Mouse (Mus musculus) cerebellum, adult 2 months (tissue): ENCODE measurements around the gene Ak8. TPM values are rescaled to one million over a fixed set of nuclear protein-coding genes. Genes with fewer than 3 reads are reported as not detected.

Source experiments
- DNase-seq, 2 experiments: peaks; one replicate each; pipeline ENCODE4 v3.0.0; 2021
- H3K27ac ChIP-seq: fragments of 200-500 bp; 2 replicates; pipeline ENCODE4 v1.5.1; 2012; ENCODE audit warnings: low read length, control low read depth, inconsistent platforms; ENCODE audit not compliant: insufficient read depth
- H3K27me3 ChIP-seq: fragments of 200-500 bp; 2 replicates; pipeline ENCODE4 v1.6.1; 2012; ENCODE audit warnings: inconsistent platforms, mild to moderate bottlenecking, low read length, moderate library complexity; ENCODE audit not compliant: control insufficient read depth, insufficient read depth
- H3K4me1 ChIP-seq: fragments of 200-500 bp; 2 replicates; pipeline ENCODE4 v1.6.1; 2011; ENCODE audit warnings: low read length; ENCODE audit not compliant: control insufficient read depth, insufficient read depth
- H3K4me3 ChIP-seq: fragments of 200-500 bp; replicated peaks from 2 replicates; pipeline ENCODE3; 2011; ENCODE audit warnings: mild to moderate bottlenecking, low read depth, low read length, control low read depth; ENCODE audit not compliant: insufficient read depth
- CTCF ChIP-seq: fragments of 200-500 bp; IDR thresholded peaks from 2 replicates; pipeline ENCODE4 v1.5.1; 2011; ENCODE audit warnings: low read depth, mild to moderate bottlenecking, control low read depth, low read length, moderate library complexity, borderline replicate concordance; ENCODE audit not compliant: insufficient read depth
- POLR2A ChIP-seq: fragments of 200-500 bp; IDR thresholded peaks from 2 replicates; pipeline ENCODE4 v1.6.1; 2011; ENCODE audit warnings: low read length, control low read depth, borderline replicate concordance; ENCODE audit not compliant: insufficient read depth
- WGBS: fragments of 180-500 bp; shearing (Covaris S2); methylation state at CpG from one replicate; pipeline ENCODE4 v1.1.7; 2018; 5-methylcytosine and 5-hydroxymethylcytosine counted together
- polyA plus RNA-seq: library from polyadenylated mRNA; depleted of rRNA; stranded (reverse); fragments of >200 nt; gene quantifications from 2 replicates; pipeline ENCODE4 v1.2.3, GENCODE M21; 2012

Ak8 gene
- polyA plus RNA-seq, 1 experiment: 0.70 TPM

DNA sequence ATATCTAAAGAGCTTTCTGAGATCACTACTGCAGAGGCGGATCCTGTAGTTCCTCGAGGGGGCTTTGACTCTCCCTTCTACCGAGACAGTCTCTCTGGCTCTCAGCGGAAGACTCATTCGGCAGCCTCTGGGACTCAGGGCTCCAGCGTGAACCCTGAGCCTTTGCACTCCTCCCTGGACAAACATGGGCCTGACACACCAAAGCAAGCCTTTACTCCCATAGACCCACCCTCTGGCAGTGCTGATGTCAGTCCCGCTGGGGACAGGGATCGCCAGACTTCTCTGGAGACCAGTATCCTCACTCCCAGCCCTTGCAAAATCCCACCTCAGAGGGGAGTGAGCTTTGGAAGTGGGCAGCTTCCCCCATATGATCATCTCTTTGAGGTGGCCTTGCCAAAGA, 24.0 kb upstream of the Ak8 start:
- TF ChIP-seq POLR2A (no peak), CTCF (no peak)
- Histone ChIP-seq H3K4me1 (no peaks in the 10 kb centered on the region), H3K27ac (no peak overlapping the region), H3K4me3 (no peak overlapping the region), H3K27me3 (no peaks in the 10 kb centered on the region)
- 92% methylated on average over 8 of the region's 8 CpGs for WGBS
- DNase-seq: no peak

DNA sequence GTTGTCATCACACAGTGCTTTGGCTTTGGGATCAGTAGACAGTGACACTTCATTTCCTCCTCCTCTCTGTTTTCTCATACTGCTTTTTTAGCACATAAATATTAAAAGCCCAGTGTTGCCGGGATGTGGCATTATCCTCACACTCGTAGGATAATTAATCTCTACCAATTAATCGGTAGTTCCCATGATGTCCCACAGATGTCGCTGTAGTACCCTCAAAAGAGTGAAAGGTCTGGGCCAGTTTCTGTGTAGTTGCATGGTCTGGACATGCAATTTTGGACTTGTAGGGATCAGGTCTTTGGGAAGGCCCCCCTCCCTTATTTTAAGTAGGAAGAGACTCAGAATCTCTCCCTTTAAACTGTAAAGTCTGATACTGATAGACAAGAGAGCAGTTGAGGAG, 19.3 kb upstream of the Ak8 start:
- no peaks in the 10 kb centered on the region; the same call in 1 of the 2 replicates for H3K4me1 ChIP-seq
- no peak overlapping the region for H3K27ac ChIP-seq
- 13% methylated on average over 4 of the region's 4 CpGs for WGBS
- H3K4me3 ChIP-seq: no peak overlapping the region
- TF ChIP-seq CTCF (peak; percentile 39; the same call in 1 of the 2 replicates), POLR2A (no peak)
- H3K27me3 ChIP-seq: no peaks in the 10 kb centered on the region
- DNase-seq: no peak

DNA sequence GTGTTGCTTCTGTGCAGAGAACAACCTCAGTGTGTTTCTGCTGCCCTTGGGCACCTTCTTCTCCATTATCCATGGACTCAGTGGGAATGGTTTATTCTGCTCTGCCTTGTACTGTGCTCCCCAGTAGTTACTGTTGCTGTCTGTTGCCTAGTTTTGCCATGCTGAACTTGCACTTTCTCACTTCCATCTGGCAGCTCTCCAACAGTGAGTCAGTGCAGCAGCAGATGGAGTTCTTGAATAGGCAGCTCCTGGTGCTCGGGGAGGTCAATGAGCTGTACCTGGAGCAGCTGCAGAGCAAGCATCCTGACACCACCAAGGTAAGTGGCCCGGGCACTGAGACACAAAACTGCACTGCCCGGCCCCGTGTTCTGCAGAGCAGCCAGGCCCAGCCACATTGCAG, 18.2 kb upstream of the Ak8 start:
- Histone ChIP-seq H3K4me1 (no peaks in the 10 kb centered on the region; the same call in 1 of the 2 replicates), H3K27ac (no peak overlapping the region), H3K4me3 (no peak overlapping the region), H3K27me3 (no peaks in the 10 kb centered on the region)
- TF ChIP-seq CTCF (no peak), POLR2A (no peak)
- 20% methylated on average over 4 of the region's 4 CpGs for WGBS
- DNase-seq: peak; percentile 51 to 78

GRCm38 (mm10) chr2:28685895-28686294, 14.1 kb upstream of the Ak8 start:
- no peak for TF ChIP-seq POLR2A
- no peak for TF ChIP-seq CTCF
- Histone ChIP-seq H3K4me1 (no peaks in the 10 kb centered on the region; the same call in 1 of the 2 replicates), H3K27me3 (no peaks in the 10 kb centered on the region), H3K27ac (no peak overlapping the region), H3K4me3 (no peak overlapping the region)
- no peak for DNase-seq
- WGBS: 85% methylated on average over 7 of the region's 7 CpGs

GRCm38 (mm10) chr2:28688431-28688830, 11.5 kb upstream of the Ak8 start:
- no peak overlapping the region for H3K4me3 ChIP-seq
- no peak overlapping the region for H3K27ac ChIP-seq
- no peaks in the 10 kb centered on the region for H3K27me3 ChIP-seq
- no peaks in the 10 kb centered on the region for H3K4me1 ChIP-seq
- 50% methylated on average over 3 of the region's 3 CpGs for WGBS
- TF ChIP-seq POLR2A (no peak), CTCF (peak; percentile 62)
- DNase-seq: no peak

- no peak overlapping the region for H3K4me3 ChIP-seq
- no peak for DNase-seq
- TF ChIP-seq POLR2A (no peak), CTCF (no peak)
- no peaks in the 10 kb centered on the region for H3K27me3 ChIP-seq
- H3K4me1 ChIP-seq: no peaks in the 10 kb centered on the region
- H3K27ac ChIP-seq: no peak overlapping the region
- 48% methylated on average over 9 of the region's 9 CpGs for WGBS
Observed at GRCm38 (mm10) chr2:28692692-28693091, 7.3 kb upstream of the Ak8 start.

DNA sequence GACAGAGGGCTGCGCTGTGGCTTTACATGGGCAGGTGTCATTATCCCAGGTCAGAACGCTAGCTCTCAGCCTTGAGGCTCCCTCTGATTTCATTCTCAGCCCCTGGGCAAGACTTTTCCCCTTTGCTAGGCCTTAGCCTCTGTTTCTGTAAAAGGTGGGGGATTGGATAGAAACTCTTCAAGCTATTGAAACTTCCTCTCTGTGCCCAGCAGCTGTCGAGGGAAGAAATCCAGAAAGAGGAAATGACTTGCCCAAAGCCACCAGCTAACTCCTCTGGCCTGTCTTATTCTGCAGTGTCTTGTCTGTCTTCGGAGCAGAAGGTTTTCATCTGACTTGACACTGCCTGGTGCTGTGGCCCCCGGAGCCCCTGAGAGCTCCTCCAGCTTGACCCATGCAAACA, 1.4 kb upstream of the Ak8 start:
- Histone ChIP-seq H3K27ac (no peak overlapping the region), H3K4me1 (no peaks in the 10 kb centered on the region), H3K4me3 (no peak overlapping the region), H3K27me3 (no peaks in the 10 kb centered on the region)
- TF ChIP-seq POLR2A: no peak
- TF ChIP-seq CTCF: no peak
- DNase-seq: no peak
- WGBS: 88% methylated on average over 5 of the region's 5 CpGs

- H3K27me3 ChIP-seq: no peaks in the 10 kb centered on the region
- TF ChIP-seq CTCF (no peak), POLR2A (no peak)
- H3K4me1 ChIP-seq: no peaks in the 10 kb centered on the region
- no peak overlapping the region for H3K27ac ChIP-seq
- no peak overlapping the region for H3K4me3 ChIP-seq
- 45% methylated on average over 8 of the region's 8 CpGs for WGBS
- DNase-seq: no peak
Observed at GRCm38 (mm10) chr2:28701646-28702262, 1.8 kb downstream of the Ak8 start.
